Mouse (Mus musculus) cortical plate, adult 2 months (tissue): Measurements from ENCODE around the gene Lrch4. TPM values are rescaled to one million over a fixed set of nuclear protein-coding genes. Genes with fewer than 3 reads are reported as not detected.

Source experiments
- H3K27ac ChIP-seq: fragments of 200-500 bp; 2 replicates; pipeline ENCODE4 v1.5.1; 2012; ENCODE audit warnings: low read length, control low read depth, inconsistent platforms; ENCODE audit not compliant: insufficient read depth
- H3K4me1 ChIP-seq: fragments of 200-500 bp; 2 replicates; pipeline ENCODE4 v1.6.1; 2011; ENCODE audit warnings: low read length; ENCODE audit not compliant: control insufficient read depth, insufficient read depth
- H3K4me3 ChIP-seq: fragments of 200-500 bp; 2 replicates; pipeline ENCODE4 v1.5.1; 2011; ENCODE audit warnings: mild to moderate bottlenecking, low read length, control low read depth; ENCODE audit not compliant: insufficient read depth
- CTCF ChIP-seq: fragments of 200-500 bp; IDR thresholded peaks from 2 replicates; pipeline ENCODE4 v1.5.1; 2011; ENCODE audit warnings: mild to moderate bottlenecking, control low read depth, low read length; ENCODE audit not compliant: insufficient read depth; ENCODE audit errors: extremely low read depth
- POLR2A ChIP-seq: fragments of 200-500 bp; IDR thresholded peaks from 2 replicates; pipeline ENCODE4 v1.6.1; 2011; ENCODE audit warnings: mild to moderate bottlenecking, low read length, control low read depth; ENCODE audit not compliant: insufficient read depth; ENCODE audit errors: extremely low read depth
- polyA plus RNA-seq: library from polyadenylated mRNA; depleted of rRNA; stranded (reverse); fragments of >200 nt; gene quantifications from 2 replicates; pipeline ENCODE4 v1.2.3, GENCODE M21; 2012

Lrch4 gene
- polyA plus RNA-seq, 1 experiment = 15.0 TPM

- H3K4me1 ChIP-seq = peaks cover 4% of the 10 kb centered on the region
- H3K4me3 ChIP-seq = no peak overlapping the region
- H3K27ac ChIP-seq = no peak overlapping the region
- TF ChIP-seq POLR2A = no peak
- TF ChIP-seq CTCF = no peak
Measured at GRCm38 (mm10) chr5:137673015-137673414, 44.1 kb downstream of the Lrch4 start.

GRCm38 (mm10) chr5:137674786-137675185 is 45.9 kb downstream of the Lrch4 start:
- TF ChIP-seq POLR2A = no peak
- Histone ChIP-seq H3K4me1 (peaks cover 4% of the 10 kb centered on the region), H3K4me3 (no peak overlapping the region), H3K27ac (no peak overlapping the region)

- Histone ChIP-seq H3K4me1 (peaks cover 4% of the 10 kb centered on the region), H3K27ac (no peak overlapping the region), H3K4me3 (no peak overlapping the region)
- TF ChIP-seq CTCF = no peak
- no peak for TF ChIP-seq POLR2A
Measured at GRCm38 (mm10) chr5:137677859-137678258, 48.9 kb downstream of the Lrch4 start.

- H3K27ac ChIP-seq = no peak overlapping the region
- peaks cover 4% of the 10 kb centered on the region for H3K4me1 ChIP-seq
- H3K4me3 ChIP-seq = no peak overlapping the region
- TF ChIP-seq CTCF (no peak), POLR2A (no peak)
Measured at GRCm38 (mm10) chr5:137678736-137679135, 49.8 kb downstream of the Lrch4 start.

- peaks cover 4% of the 10 kb centered on the region for H3K4me1 ChIP-seq
- TF ChIP-seq POLR2A (no peak), CTCF (no peak)
- H3K27ac ChIP-seq = no peak overlapping the region
- no peak overlapping the region for H3K4me3 ChIP-seq
Measured at GRCm38 (mm10) chr5:137679726-137680125, 50.8 kb downstream of the Lrch4 start.

- Histone ChIP-seq H3K27ac (no peak overlapping the region), H3K4me3 (peak overlapping the region; percentile 17)
- TF ChIP-seq CTCF (no peak), POLR2A (no peak)
Measured at GRCm38 (mm10) chr5:137682526-137682925, 53.6 kb downstream of the Lrch4 start.

GRCm38 (mm10) chr5:137683388-137684293 is 54.7 kb downstream of the Lrch4 start:
- no peak overlapping the region for H3K27ac ChIP-seq
- H3K4me3 ChIP-seq = peak overlapping the region; percentile 53
- TF ChIP-seq POLR2A (no peak), CTCF (no peak)
- peaks cover 4% of the 10 kb centered on the region for H3K4me1 ChIP-seq

More at GRCm38 (mm10) chr5:137682526-137682925, 53.6 kb downstream of the Lrch4 start:
- H3K4me1 ChIP-seq = peaks cover 4% of the 10 kb centered on the region

GRCm38 (mm10) chr5:137684294-137685123 is 55.6 kb downstream of the Lrch4 start, which contains the start of gene Agfg2:
Agfg2 (minus strand) TSS chr5:137684726.
- Histone ChIP-seq H3K4me3 (peak within 1 kb of the TSS; percentile 53), H3K27ac (no peak within 1 kb of the TSS), H3K4me1 (peaks cover 4% of the 10 kb centered on the region)
- TF ChIP-seq CTCF (no peak), POLR2A (peak; percentile 57)

- Histone ChIP-seq H3K4me3 (no peak overlapping the region), H3K27ac (no peak overlapping the region), H3K4me1 (peaks cover 4% of the 10 kb centered on the region)
- TF ChIP-seq POLR2A (no peak), CTCF (no peak)
Measured at GRCm38 (mm10) chr5:137685653-137686052, 56.7 kb downstream of the Lrch4 start.
